Mouse (Mus musculus): ENCODE data around the gene Fmnl2. TPM values are rescaled to one million over a fixed set of nuclear protein-coding genes. Genes with fewer than 3 reads are reported as not detected.

Fmnl2 gene
- total and polyA plus RNA-seq, 2 experiments from 2014 or later: 9.1 to 41.8 TPM

GRCm38 (mm10) chr2:52927858-52928301 is 70.2 kb downstream of the Fmnl2 start:
- no peak overlapping the region for H3K4me2 ChIP-seq (ENCODE audit: low read depth)
- no peaks in the 10 kb centered on the region for H3K36me3 ChIP-seq (ENCODE audit: insufficient read depth)
- 21% methylated on average over 10 of the region's 10 CpGs for WGBS
- DNase-seq: no peak
- H3K27ac ChIP-seq (ENCODE audit: low read depth, low read length): no peak overlapping the region
- ATAC-seq: no peak
- H3K27me3 ChIP-seq (ENCODE audit: insufficient read depth, low read length): no peaks in the 10 kb centered on the region
- H3K9ac ChIP-seq: no peak overlapping the region
- H3K4me3 ChIP-seq (ENCODE audit: low read depth, low read length): no peak overlapping the region
- H3K4me1 ChIP-seq (ENCODE audit: insufficient read depth): no peaks in the 10 kb centered on the region
- TF ChIP-seq CTCF (IDR thresholded peaks at IDR 0.05; ENCODE audit: low read depth): no peak
- H3K9me3 ChIP-seq (ENCODE audit: low read length): no peaks in the 10 kb centered on the region

- no peak for TF ChIP-seq CTCF (IDR thresholded peaks at IDR 0.05; ENCODE audit: low read depth)
- H3K36me3 ChIP-seq (ENCODE audit: insufficient read depth): no peaks in the 10 kb centered on the region
- ATAC-seq: 0 out of 2 replicates have a peak, but pooled peaks have one; percentile 9
- no peak overlapping the region for H3K9ac ChIP-seq
- H3K27me3 ChIP-seq (ENCODE audit: insufficient read depth, low read length): no peaks in the 10 kb centered on the region
- WGBS: 32% methylated on average over 3 of the region's 3 CpGs
- no peaks in the 10 kb centered on the region for H3K4me1 ChIP-seq (ENCODE audit: insufficient read depth)
- H3K9me3 ChIP-seq (ENCODE audit: low read length): no peaks in the 10 kb centered on the region
- no peak overlapping the region for H3K4me2 ChIP-seq (ENCODE audit: low read depth)
- 0 out of 2 replicates have a peak overlapping the region, but pooled peaks have one; percentile 9 for H3K27ac ChIP-seq (ENCODE audit: low read depth, low read length)
- DNase-seq: no peak
- no peak overlapping the region for H3K4me3 ChIP-seq (ENCODE audit: low read depth, low read length)
These were observed 70.7 kb downstream of the Fmnl2 start for GRCm38 (mm10) chr2:52928401-52928800.

DNA sequence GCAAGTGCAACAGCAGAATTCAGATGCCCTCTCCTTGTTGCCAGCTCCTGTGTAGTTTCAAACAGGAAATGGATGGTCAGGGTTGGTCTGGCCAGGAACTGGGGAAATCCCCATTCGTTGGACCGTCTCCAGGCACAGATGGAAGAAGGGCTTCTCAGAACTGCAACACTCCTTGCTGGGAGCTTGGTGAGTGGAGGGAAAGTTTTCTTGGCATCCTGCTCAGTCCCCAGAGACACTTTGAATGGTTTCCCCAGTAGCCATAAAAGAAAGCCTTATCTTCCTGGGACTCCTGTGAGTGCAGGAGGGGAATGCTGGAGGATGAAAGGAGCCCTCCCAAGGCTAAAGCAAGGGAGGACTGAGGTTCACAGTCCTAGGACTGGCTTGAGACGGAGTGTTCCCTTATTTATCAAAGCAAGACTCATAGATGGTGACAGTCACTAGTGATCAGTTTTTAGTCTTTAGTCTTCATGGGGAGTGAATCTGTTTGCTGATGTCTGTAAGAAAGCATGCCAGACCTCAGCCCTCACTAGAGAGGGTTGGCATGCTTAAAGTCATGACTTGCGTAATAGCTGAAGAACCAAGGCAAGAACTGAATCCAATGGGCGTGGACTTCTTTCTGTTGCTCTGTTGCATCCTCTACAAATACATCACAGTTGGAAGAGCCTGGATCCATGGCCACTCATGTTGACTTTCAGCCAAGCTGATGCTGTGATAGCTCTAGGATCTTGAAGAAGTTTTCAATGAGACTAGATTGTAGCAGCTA is 72.6 kb downstream of the Fmnl2 start:
- DNase-seq (peak; percentile 56), ATAC-seq (peak; percentile 69)
- H3K4me1 ChIP-seq (ENCODE audit: insufficient read depth): no peaks in the 10 kb centered on the region
- no peak overlapping the region for H3K9ac ChIP-seq
- H3K4me3 ChIP-seq (ENCODE audit: low read depth, low read length): no peak overlapping the region
- no peaks in the 10 kb centered on the region for H3K9me3 ChIP-seq (ENCODE audit: low read length)
- 75% methylated on average over 5 of the region's 5 CpGs for WGBS
- no peaks in the 10 kb centered on the region for H3K27me3 ChIP-seq (ENCODE audit: insufficient read depth, low read length)
- H3K36me3 ChIP-seq (ENCODE audit: insufficient read depth): no peaks in the 10 kb centered on the region
- TF ChIP-seq CTCF (IDR thresholded peaks at IDR 0.05; ENCODE audit: low read depth): no peak
- no peak overlapping the region for H3K4me2 ChIP-seq (ENCODE audit: low read depth)
- no peak overlapping the region for H3K27ac ChIP-seq (ENCODE audit: low read depth, low read length)

DNA sequence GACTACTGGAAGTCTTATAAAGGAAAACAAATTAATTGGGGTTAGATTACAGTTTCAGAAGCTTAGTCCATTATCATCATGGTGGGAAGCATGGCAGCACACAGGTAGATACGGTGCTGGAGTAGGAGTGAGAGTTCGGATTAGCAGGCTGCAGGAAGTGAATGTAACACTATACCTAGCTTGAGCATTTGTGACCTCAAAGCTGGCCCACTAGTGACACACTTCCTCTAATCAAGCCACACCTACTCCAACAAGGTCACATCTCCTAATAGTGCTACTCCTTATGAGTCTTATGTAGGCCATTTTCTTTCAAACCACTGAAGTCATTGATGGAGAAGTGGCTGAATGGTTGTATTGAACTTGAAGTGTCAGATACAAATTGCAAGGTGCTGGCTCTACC is 73.7 kb downstream of the Fmnl2 start:
- H3K27ac ChIP-seq (ENCODE audit: low read depth, low read length): no peak overlapping the region
- no peak overlapping the region for H3K9ac ChIP-seq
- H3K4me3 ChIP-seq (ENCODE audit: low read depth, low read length): no peak overlapping the region
- 68% methylated on average over 2 of the region's 2 CpGs for WGBS
- ATAC-seq: no peak
- no peak for TF ChIP-seq CTCF (IDR thresholded peaks at IDR 0.05; ENCODE audit: low read depth)
- DNase-seq: no peak
- no peaks in the 10 kb centered on the region for H3K36me3 ChIP-seq (ENCODE audit: insufficient read depth)
- no peaks in the 10 kb centered on the region for H3K27me3 ChIP-seq (ENCODE audit: insufficient read depth, low read length)
- no peaks in the 10 kb centered on the region for H3K4me1 ChIP-seq (ENCODE audit: insufficient read depth)
- H3K9me3 ChIP-seq (ENCODE audit: low read length): no peaks in the 10 kb centered on the region
- H3K4me2 ChIP-seq (ENCODE audit: low read depth): no peak overlapping the region

DNA sequence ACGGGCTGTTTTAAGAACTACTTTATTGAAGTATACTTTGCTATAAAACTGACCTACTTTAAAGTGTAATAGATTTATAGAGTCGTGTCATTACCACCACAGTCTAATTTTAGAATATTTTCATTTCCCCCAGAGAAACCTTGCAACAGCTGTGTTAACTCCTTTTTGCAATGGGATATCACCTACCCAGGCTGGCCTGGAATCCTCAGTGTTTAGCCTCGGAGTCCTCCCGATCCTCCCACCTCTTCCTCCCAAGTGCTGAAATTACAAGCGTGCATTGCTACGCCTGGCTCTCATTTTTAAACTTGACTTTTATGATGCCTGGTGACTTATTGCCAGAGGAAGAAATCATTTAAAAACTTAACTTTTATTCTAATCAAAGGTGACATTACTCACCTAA is 78.2 kb downstream of the Fmnl2 start:
- DNase-seq (no peak), ATAC-seq (no peak)
- H3K4me2 ChIP-seq (ENCODE audit: low read depth): no peak overlapping the region
- no peaks in the 10 kb centered on the region for H3K4me1 ChIP-seq (ENCODE audit: insufficient read depth)
- 81% methylated on average over 6 of the region's 6 CpGs for WGBS
- no peaks in the 10 kb centered on the region for H3K27me3 ChIP-seq (ENCODE audit: insufficient read depth, low read length)
- no peak for TF ChIP-seq CTCF (IDR thresholded peaks at IDR 0.05; ENCODE audit: low read depth)
- H3K4me3 ChIP-seq (ENCODE audit: low read depth, low read length): no peak overlapping the region
- H3K36me3 ChIP-seq (ENCODE audit: insufficient read depth): no peaks in the 10 kb centered on the region; the same call in 1 of the 2 replicates
- H3K9ac ChIP-seq: no peak overlapping the region
- H3K9me3 ChIP-seq (ENCODE audit: low read length): no peaks in the 10 kb centered on the region
- no peak overlapping the region for H3K27ac ChIP-seq (ENCODE audit: low read depth, low read length)

DNA sequence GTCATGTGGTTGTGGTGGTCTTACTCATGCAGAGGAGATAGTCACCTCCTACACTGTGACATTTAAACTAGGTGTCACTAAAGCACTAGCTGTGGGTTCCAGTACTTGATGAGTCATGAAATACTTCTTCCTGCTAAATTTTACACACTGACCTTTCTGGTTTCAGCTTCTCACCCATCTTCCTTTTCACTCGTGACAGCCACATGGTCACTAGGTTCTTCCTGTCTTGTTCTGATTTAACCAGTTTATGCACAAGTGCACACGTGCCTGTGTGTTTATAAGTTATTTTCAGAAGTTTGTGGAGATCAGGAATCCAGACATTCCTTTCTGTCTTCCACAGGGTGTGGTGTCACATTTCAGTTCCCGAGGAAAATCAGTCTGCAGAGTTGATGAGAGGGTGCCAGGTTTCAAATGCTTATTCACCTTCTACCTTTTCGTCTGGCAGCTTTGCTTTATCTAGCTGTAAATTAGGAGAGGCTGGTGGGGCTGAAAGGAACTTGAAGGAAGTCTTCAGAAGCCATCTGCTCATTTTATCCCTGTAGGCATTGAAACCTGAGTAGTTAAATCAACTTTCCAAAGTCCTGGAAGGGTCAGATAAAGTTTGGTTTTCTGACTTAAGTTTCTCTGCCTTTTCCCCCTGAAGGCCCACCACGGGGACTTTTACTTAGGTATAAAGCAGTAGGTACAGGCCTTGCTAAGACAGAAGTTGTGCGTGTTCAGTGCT is 80.9 kb downstream of the Fmnl2 start:
- DNase-seq (no peak), ATAC-seq (no peak)
- no peaks in the 10 kb centered on the region for H3K27me3 ChIP-seq (ENCODE audit: insufficient read depth, low read length)
- no peak overlapping the region for H3K27ac ChIP-seq (ENCODE audit: low read depth, low read length)
- 45% methylated on average over 6 of the region's 6 CpGs for WGBS
- no peaks in the 10 kb centered on the region; the same call in 1 of the 2 replicates for H3K36me3 ChIP-seq (ENCODE audit: insufficient read depth)
- H3K9ac ChIP-seq: no peak overlapping the region
- no peak overlapping the region for H3K4me3 ChIP-seq (ENCODE audit: low read depth, low read length)
- peaks cover under 1% of the 10 kb centered on the region; the same call in 1 of the 2 replicates for H3K4me1 ChIP-seq (ENCODE audit: insufficient read depth)
- no peaks in the 10 kb centered on the region for H3K9me3 ChIP-seq (ENCODE audit: low read length)
- no peak overlapping the region for H3K4me2 ChIP-seq (ENCODE audit: low read depth)
- TF ChIP-seq CTCF (IDR thresholded peaks at IDR 0.05; ENCODE audit: low read depth): no peak
